Mouse (Mus musculus) forebrain, postnatal 0 days (tissue): ENCODE measurements at regions not wholly inside any gene's neighbourhood (a gene's known extent, or its start where the extent isn't known, plus 50 kb on each side); places are given as distances from the start of the nearest gene placed in this dataset.
A peak's percentile ranks its signal among the peaks of the same experiment; 100 is the strongest.

Source experiments
- ATAC-seq: fragments of 200-750 bp; cut with Nextera tagmentation; 2 replicates; pipeline ENCODE4 v1.8.0; 2017; ENCODE audit warnings: mild to moderate bottlenecking, moderate library complexity
- DNase-seq: peaks from one replicate; pipeline ENCODE4 v3.0.0-alpha.2; 2015
- H3K27ac ChIP-seq: fragments of 300-500 bp; sonication (generic); 2 replicates; pipeline ENCODE4 v1.5.1; 2014; ENCODE audit warnings: low read depth, mild to moderate bottlenecking, antibody characterized with exemption, low read length, moderate library complexity, mixed read lengths
- H3K27me3 ChIP-seq: fragments of 300-500 bp; sonication (generic); 2 replicates; pipeline ENCODE4 v1.6.1; 2014; ENCODE audit warnings: mild to moderate bottlenecking, low read length, mixed read lengths; ENCODE audit not compliant: insufficient read depth
- H3K36me3 ChIP-seq: fragments of 300-500 bp; sonication (generic); 2 replicates; pipeline ENCODE4 v1.6.1; 2014; ENCODE audit warnings: mild to moderate bottlenecking, moderate library complexity; ENCODE audit not compliant: insufficient read depth
- H3K4me1 ChIP-seq: fragments of 300-500 bp; sonication (generic); 2 replicates; pipeline ENCODE4 v1.6.1; 2014; ENCODE audit warnings: antibody characterized with exemption; ENCODE audit not compliant: insufficient read depth
- H3K4me2 ChIP-seq: fragments of 300-500 bp; sonication (generic); 2 replicates; pipeline ENCODE4 v1.6.1; 2014; ENCODE audit warnings: low read depth, mild to moderate bottlenecking, moderate library complexity
- H3K4me3 ChIP-seq: fragments of 300-500 bp; sonication (generic); 2 replicates; pipeline ENCODE4 v1.5.1; 2014; ENCODE audit warnings: low read depth, low read length, mixed read lengths
- H3K9ac ChIP-seq: fragments of 300-500 bp; sonication (generic); 2 replicates; pipeline ENCODE4 v1.6.1; 2014; ENCODE audit warnings: mild to moderate bottlenecking
- H3K9me3 ChIP-seq: fragments of 300-500 bp; sonication (generic); 2 replicates; pipeline ENCODE4 v1.6.1; 2016; ENCODE audit warnings: low read length
- CTCF ChIP-seq: sonication (generic); IDR thresholded peaks from 2 replicates; pipeline ENCODE4 v1.5.1; 2016; ENCODE audit warnings: antibody characterized with exemption, control low read depth, low read depth
- WGBS: fragments of 180-500 bp; shearing (Covaris S2); extraction: QIAGEN DNeasy Blood & Tissue Kit; methylation state at CpG from one replicate; pipeline ENCODE4 v1.1.7; 2014; 5-methylcytosine and 5-hydroxymethylcytosine counted together

GRCm38 (mm10) chr4:95389647-95390046 lies 167.7 kb upstream of the Fggy start:
- DNase-seq (no peak), ATAC-seq (no peak)
- H3K9me3 ChIP-seq = no peaks in the 10 kb centered on the region
- H3K4me1 ChIP-seq = no peaks in the 10 kb centered on the region
- H3K27me3 ChIP-seq = no peaks in the 10 kb centered on the region
- no peak overlapping the region for H3K4me2 ChIP-seq
- no peaks in the 10 kb centered on the region for H3K36me3 ChIP-seq
- no peak overlapping the region for H3K9ac ChIP-seq
- H3K27ac ChIP-seq = no peak overlapping the region
- TF ChIP-seq CTCF = no peak
- 43% methylated on average over 2 of the region's 2 CpGs for WGBS
- H3K4me3 ChIP-seq = no peak overlapping the region

GRCm38 (mm10) chr4:95390549-95390948 lies 166.8 kb upstream of the Fggy start:
- H3K4me2 ChIP-seq = no peak overlapping the region
- ATAC-seq = no peak
- no peaks in the 10 kb centered on the region for H3K4me1 ChIP-seq
- no peaks in the 10 kb centered on the region for H3K36me3 ChIP-seq
- H3K27ac ChIP-seq = no peak overlapping the region
- H3K4me3 ChIP-seq = no peak overlapping the region
- H3K27me3 ChIP-seq = no peaks in the 10 kb centered on the region
- H3K9ac ChIP-seq = no peak overlapping the region
- no peaks in the 10 kb centered on the region for H3K9me3 ChIP-seq
- no peak for DNase-seq
- TF ChIP-seq CTCF = no peak

DNA sequence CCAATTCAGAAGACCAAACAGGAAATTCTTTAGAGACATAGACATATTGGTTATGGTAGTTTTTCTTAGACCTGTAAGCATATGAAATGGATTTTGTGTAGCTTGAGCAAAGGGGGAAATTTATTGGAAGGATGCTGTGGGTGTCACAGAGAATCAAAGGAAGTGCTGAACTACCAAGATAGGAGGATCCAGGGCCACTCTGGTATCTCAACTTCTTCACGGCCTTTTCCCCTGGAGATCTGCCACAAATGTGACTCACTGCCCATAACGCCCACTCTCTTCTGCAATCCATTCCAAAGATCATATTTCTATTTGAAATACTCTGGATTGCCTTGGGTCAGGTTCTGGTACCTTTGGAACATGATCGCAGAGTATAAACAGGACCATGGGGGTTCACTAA lies 161.6 kb upstream of the Fggy start:
- no peak overlapping the region for H3K27ac ChIP-seq
- ATAC-seq = no peak

GRCm38 (mm10) chr4:95398301-95398700 lies 159.0 kb upstream of the Fggy start:
- Histone ChIP-seq H3K4me2 (no peak overlapping the region), H3K36me3 (no peaks in the 10 kb centered on the region), H3K4me3 (no peak overlapping the region), H3K9ac (no peak overlapping the region), H3K9me3 (no peaks in the 10 kb centered on the region), H3K27me3 (no peaks in the 10 kb centered on the region), H3K4me1 (no peaks in the 10 kb centered on the region), H3K27ac (no peak overlapping the region)
- TF ChIP-seq CTCF = no peak
- no peak for ATAC-seq
- no peak for DNase-seq

More for the DNA sequence above, 161.6 kb upstream of the Fggy start:
- Histone ChIP-seq H3K4me2 (no peak overlapping the region), H3K36me3 (no peaks in the 10 kb centered on the region), H3K4me1 (no peaks in the 10 kb centered on the region), H3K4me3 (no peak overlapping the region), H3K27me3 (no peaks in the 10 kb centered on the region), H3K9ac (no peak overlapping the region), H3K9me3 (no peaks in the 10 kb centered on the region)
- 91% methylated on average over 3 of the region's 3 CpGs for WGBS
- DNase-seq = no peak
- no peak for TF ChIP-seq CTCF

- Histone ChIP-seq H3K9me3 (no peaks in the 10 kb centered on the region), H3K27ac (no peak overlapping the region), H3K4me3 (no peak overlapping the region), H3K4me2 (no peak overlapping the region), H3K9ac (no peak overlapping the region), H3K27me3 (no peaks in the 10 kb centered on the region), H3K4me1 (no peaks in the 10 kb centered on the region), H3K36me3 (no peaks in the 10 kb centered on the region)
- no peak for TF ChIP-seq CTCF
- ATAC-seq = no peak
- WGBS = 65% methylated on average over 6 of the region's 6 CpGs
- no peak for DNase-seq
Measured at GRCm38 (mm10) chr4:95402273-95402672, 155.0 kb upstream of the Fggy start.

- Histone ChIP-seq H3K36me3 (no peaks in the 10 kb centered on the region), H3K4me1 (no peaks in the 10 kb centered on the region), H3K4me3 (no peak overlapping the region), H3K27ac (no peak overlapping the region), H3K9me3 (peaks cover 2% of the 10 kb centered on the region; the same call in 1 of the 2 replicates), H3K4me2 (no peak overlapping the region), H3K9ac (no peak overlapping the region), H3K27me3 (no peaks in the 10 kb centered on the region)
- DNase-seq = no peak
- no peak for ATAC-seq
- 51% methylated on average over 2 of the region's 2 CpGs for WGBS
- no peak for TF ChIP-seq CTCF
Measured at GRCm38 (mm10) chr4:95417075-95417474, 140.2 kb upstream of the Fggy start.

GRCm38 (mm10) chr4:95426563-95426962 lies 130.7 kb upstream of the Fggy start:
- TF ChIP-seq CTCF = no peak

GRCm38 (mm10) chr4:95434543-95434942 lies 122.8 kb upstream of the Fggy start:
- no peak overlapping the region for H3K4me3 ChIP-seq
- DNase-seq (no peak), ATAC-seq (peak; percentile 20; the same call in 1 of the 2 replicates)
- 17% methylated on average over 4 of the region's 4 CpGs for WGBS
- no peak overlapping the region for H3K9ac ChIP-seq
- no peak for TF ChIP-seq CTCF
- H3K36me3 ChIP-seq = no peaks in the 10 kb centered on the region
- no peaks in the 10 kb centered on the region for H3K9me3 ChIP-seq
- H3K4me1 ChIP-seq = no peaks in the 10 kb centered on the region
- H3K4me2 ChIP-seq = no peak overlapping the region
- H3K27ac ChIP-seq = no peak overlapping the region
- H3K27me3 ChIP-seq = no peaks in the 10 kb centered on the region

More at GRCm38 (mm10) chr4:95426563-95426962, 130.7 kb upstream of the Fggy start:
- no peak for DNase-seq
- no peaks in the 10 kb centered on the region for H3K36me3 ChIP-seq
- ATAC-seq = no peak
- H3K4me1 ChIP-seq = no peaks in the 10 kb centered on the region
- no peak overlapping the region for H3K27ac ChIP-seq
- no peak overlapping the region for H3K4me3 ChIP-seq
- no peak overlapping the region for H3K9ac ChIP-seq
- H3K4me2 ChIP-seq = no peak overlapping the region
- H3K27me3 ChIP-seq = no peaks in the 10 kb centered on the region
- no peaks in the 10 kb centered on the region for H3K9me3 ChIP-seq
- WGBS = 86% methylated on average over 1 of the region's 1 CpGs
